Mouse (Mus musculus) embryonic facial prominence, embryonic 14.5 days (tissue): ENCODE data around the gene Gpsm2. TPM values are rescaled to one million over a fixed set of nuclear protein-coding genes. Genes with fewer than 3 reads are reported as not detected.

Experiments used
- ATAC-seq: fragments of 200-750 bp; cut with Nextera tagmentation; 2 replicates; pipeline ENCODE4 v1.8.0; 2017; ENCODE audit warnings: low read depth, moderate number of reproducible peaks, moderate TSS enrichment
- DNase-seq: peaks from one replicate; pipeline ENCODE4 v3.0.0-alpha.2; 2015; ENCODE audit warnings: low spot score
- H3K27ac ChIP-seq: fragments of 300-500 bp; sonication (generic); replicated peaks from 2 replicates; pipeline ENCODE4 v1.5.1; 2014; ENCODE audit warnings: low read depth, mild to moderate bottlenecking, low read length, moderate library complexity
- H3K27me3 ChIP-seq: fragments of 300-500 bp; sonication (generic); replicated peaks from 2 replicates; pipeline ENCODE4 v1.6.1; 2014; ENCODE audit warnings: low read length; ENCODE audit not compliant: control insufficient read depth, insufficient read depth
- H3K36me3 ChIP-seq: fragments of 300-500 bp; sonication (generic); 2 replicates; pipeline ENCODE4 v1.6.1; 2014; ENCODE audit warnings: low read length, mixed read lengths; ENCODE audit not compliant: control insufficient read depth, insufficient read depth
- H3K4me1 ChIP-seq: fragments of 300-500 bp; sonication (generic); 2 replicates; pipeline ENCODE4 v1.6.1; 2014; ENCODE audit warnings: antibody characterized with exemption, low read length; ENCODE audit not compliant: control insufficient read depth, insufficient read depth
- H3K4me2 ChIP-seq: fragments of 300-500 bp; sonication (generic); 2 replicates; pipeline ENCODE4 v1.6.1; 2014; ENCODE audit warnings: low read depth, mild to moderate bottlenecking, low read length, moderate library complexity, mixed read lengths
- H3K4me3 ChIP-seq: fragments of 300-500 bp; sonication (generic); 2 replicates; pipeline ENCODE4 v1.5.1; 2014; ENCODE audit warnings: low read depth, mild to moderate bottlenecking, low read length
- H3K9ac ChIP-seq: fragments of 300-500 bp; sonication (generic); 2 replicates; pipeline ENCODE4 v1.6.1; 2014; ENCODE audit warnings: low read depth, mild to moderate bottlenecking, low read length, moderate library complexity, mixed read lengths
- H3K9me3 ChIP-seq: fragments of 300-500 bp; sonication (generic); 2 replicates; pipeline ENCODE4 v1.6.1; 2016; ENCODE audit warnings: low read length; ENCODE audit not compliant: control insufficient read depth
- WGBS: fragments of 180-500 bp; shearing (Covaris S2); extraction: QIAGEN DNeasy Blood & Tissue Kit; methylation state at CpG from one replicate; pipeline ENCODE4 v1.1.7; 2014; 5-methylcytosine and 5-hydroxymethylcytosine counted together
- polyA plus RNA-seq: library from polyadenylated mRNA; unstranded; fragments of >200 nt; fragmentation: Nextera tagmentation; extraction: Ambion mirVana; gene quantifications from 2 replicates; pipeline ENCODE4 v1.2.1, GENCODE M21; 2014

The Gpsm2 gene
- polyA plus RNA-seq, 1 experiment from 2014 or later = 69.5 TPM

DNA sequence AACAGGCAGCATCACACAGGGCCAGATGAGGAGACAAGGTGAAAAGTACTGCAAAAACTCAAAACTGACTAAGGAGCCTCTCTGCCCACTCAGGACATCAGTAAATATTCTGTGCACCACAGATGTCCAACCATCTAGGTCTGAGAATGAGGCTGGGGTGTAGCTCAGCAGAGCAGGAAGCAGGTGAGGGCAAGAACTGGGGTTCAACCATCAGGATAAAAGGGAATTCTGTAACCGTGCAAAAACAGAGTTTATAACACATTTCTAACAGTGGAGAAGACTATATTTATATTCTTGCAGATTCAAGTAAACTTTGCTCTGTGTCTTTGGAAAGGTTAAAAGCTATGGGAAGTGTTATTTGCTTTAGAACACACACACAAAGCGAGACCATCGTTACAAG lies 2.3 kb downstream of the Gpsm2 start:
- WGBS = 78% methylated on average over 3 of the region's 3 CpGs
- Histone ChIP-seq H3K4me1 (peaks cover 26% of the 10 kb centered on the region), H3K9ac (no peak overlapping the region), H3K4me3 (no peak overlapping the region), H3K4me2 (peak overlapping the region; percentile 78), H3K27me3 (no peaks in the 10 kb centered on the region), H3K36me3 (no peaks in the 10 kb centered on the region), H3K9me3 (no peaks in the 10 kb centered on the region), H3K27ac (no peak overlapping the region)
- ATAC-seq = no peak
- no peak for DNase-seq

DNA sequence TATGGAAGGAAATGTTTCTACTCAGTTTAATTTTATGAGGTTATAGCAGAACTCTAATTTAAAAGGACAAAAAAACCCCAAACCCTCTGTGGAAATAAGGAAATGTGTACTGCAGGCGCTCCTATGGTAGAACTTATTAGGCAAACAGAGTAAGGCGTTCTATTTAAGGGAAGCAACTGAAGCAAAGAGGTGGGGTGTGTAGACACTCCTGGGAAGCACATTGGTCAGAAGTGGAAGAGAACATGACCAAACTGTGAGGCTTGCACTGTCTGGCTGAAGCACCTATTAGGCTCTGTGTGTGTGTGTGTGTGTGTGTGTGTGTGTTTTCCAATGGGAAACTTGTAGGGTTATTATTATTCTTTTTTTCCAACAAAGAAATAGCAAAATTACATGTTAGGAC lies 2.8 kb downstream of the Gpsm2 start:
- no peaks in the 10 kb centered on the region for H3K9me3 ChIP-seq
- H3K4me1 ChIP-seq = peaks cover 26% of the 10 kb centered on the region
- no peak overlapping the region for H3K27ac ChIP-seq
- H3K27me3 ChIP-seq = no peaks in the 10 kb centered on the region
- WGBS = 82% methylated on average over 2 of the region's 2 CpGs
- DNase-seq (no peak), ATAC-seq (no peak)
- H3K4me2 ChIP-seq = peak overlapping the region; percentile 78
- no peaks in the 10 kb centered on the region for H3K36me3 ChIP-seq
- H3K4me3 ChIP-seq = no peak overlapping the region
- no peak overlapping the region for H3K9ac ChIP-seq

DNA sequence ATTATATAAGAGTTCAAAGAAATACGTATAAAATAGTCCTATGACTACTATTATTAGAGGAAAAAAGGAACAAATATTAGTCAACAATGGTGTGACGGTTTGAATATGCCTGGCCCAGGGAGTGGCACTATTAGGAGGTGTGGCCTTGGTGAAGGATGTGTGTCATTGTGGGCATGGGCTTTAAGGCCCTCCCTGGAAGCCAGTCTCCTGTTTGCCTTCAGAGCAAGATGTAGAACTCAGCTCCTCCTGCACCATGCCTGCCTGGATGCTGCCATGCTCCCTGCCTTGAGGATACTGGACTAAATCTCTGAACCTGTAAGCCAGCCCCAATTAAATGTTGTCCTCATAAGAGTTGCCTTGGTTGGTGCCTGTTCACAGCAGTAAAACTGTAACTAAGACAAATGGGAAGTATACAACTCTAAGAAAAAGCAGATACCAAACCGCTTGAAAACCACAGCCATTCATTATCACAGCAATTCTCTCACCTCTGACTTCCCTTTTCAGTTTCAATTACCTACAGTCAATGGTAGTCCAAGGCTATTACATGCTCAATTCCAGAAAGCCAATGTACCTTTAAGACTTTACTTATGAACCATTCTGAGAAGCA lies 4.1 kb downstream of the Gpsm2 start:
- no peak for DNase-seq
- H3K27me3 ChIP-seq = no peaks in the 10 kb centered on the region
- WGBS = 87% methylated on average over 3 of the region's 3 CpGs

DNA sequence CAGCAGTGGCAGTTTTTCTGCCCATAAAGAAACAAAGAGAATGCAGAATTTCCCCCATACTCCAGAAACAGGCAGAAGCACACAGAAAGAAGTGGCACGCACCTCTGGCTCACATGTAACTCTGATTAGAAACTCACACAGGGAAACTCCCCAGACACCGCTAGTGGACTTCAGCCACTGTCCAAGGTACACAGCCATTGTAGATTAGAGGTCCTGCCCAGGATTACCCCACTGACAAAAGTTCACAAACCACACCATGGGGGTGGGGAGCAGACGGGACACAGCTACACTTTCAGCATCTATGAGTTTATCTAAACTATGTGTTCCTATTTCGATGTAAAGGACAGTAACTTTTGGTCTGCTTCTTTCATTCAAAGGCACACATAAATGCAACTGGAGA lies 7.3 kb downstream of the Gpsm2 start:
- Histone ChIP-seq H3K27ac (no peak overlapping the region), H3K36me3 (no peaks in the 10 kb centered on the region), H3K4me2 (no peak overlapping the region), H3K9me3 (no peaks in the 10 kb centered on the region), H3K9ac (no peak overlapping the region), H3K27me3 (no peaks in the 10 kb centered on the region), H3K4me1 (peaks cover 19% of the 10 kb centered on the region), H3K4me3 (no peak overlapping the region)
- 95% methylated on average over 4 of the region's 4 CpGs for WGBS
- DNase-seq = no peak
- ATAC-seq = no peak

More for the DNA sequence above, 4.1 kb downstream of the Gpsm2 start:
- no peak overlapping the region for H3K9ac ChIP-seq
- H3K4me1 ChIP-seq = peaks cover 28% of the 10 kb centered on the region
- ATAC-seq = no peak
- H3K9me3 ChIP-seq = no peaks in the 10 kb centered on the region
- no peak overlapping the region for H3K4me2 ChIP-seq
- no peak overlapping the region for H3K4me3 ChIP-seq
- no peak overlapping the region for H3K27ac ChIP-seq
- no peaks in the 10 kb centered on the region for H3K36me3 ChIP-seq

DNA sequence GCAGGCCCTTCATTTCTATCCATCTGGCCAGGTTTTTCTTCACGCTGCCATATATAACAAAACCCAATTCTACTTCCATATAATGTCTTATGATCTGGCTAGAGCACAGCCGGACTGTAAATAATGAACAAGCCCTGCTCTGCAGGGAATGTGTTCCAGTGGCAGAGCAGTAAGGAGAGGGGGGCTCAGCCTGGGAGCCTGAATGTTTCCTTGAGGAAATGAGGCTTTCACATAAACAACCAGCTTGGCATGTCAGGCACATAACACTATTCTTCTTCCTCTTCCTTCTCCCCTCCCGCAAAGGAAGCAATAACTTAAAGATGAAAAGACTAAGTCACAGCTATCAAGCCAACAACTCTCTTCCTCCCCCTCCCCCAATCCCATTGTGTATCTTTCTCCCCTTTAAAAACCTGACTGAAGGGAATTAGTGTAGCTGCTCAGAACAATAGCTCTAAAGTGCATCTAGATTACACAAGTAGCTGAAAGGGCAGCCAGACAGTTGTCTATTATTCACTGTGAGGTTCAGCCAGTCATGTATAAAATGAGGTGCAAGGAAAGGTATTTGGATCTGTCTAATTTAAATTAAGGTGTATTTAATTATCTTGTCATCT lies 8.9 kb downstream of the Gpsm2 start:
- DNase-seq = peak; percentile 16
- Histone ChIP-seq H3K9me3 (no peaks in the 10 kb centered on the region), H3K36me3 (no peaks in the 10 kb centered on the region), H3K4me1 (peaks cover 8% of the 10 kb centered on the region), H3K27me3 (no peaks in the 10 kb centered on the region), H3K27ac (no peak overlapping the region), H3K4me2 (no peak overlapping the region), H3K4me3 (no peak overlapping the region), H3K9ac (no peak overlapping the region)
- WGBS = 45% methylated on average over 3 of the region's 3 CpGs
- no peak for ATAC-seq

DNA sequence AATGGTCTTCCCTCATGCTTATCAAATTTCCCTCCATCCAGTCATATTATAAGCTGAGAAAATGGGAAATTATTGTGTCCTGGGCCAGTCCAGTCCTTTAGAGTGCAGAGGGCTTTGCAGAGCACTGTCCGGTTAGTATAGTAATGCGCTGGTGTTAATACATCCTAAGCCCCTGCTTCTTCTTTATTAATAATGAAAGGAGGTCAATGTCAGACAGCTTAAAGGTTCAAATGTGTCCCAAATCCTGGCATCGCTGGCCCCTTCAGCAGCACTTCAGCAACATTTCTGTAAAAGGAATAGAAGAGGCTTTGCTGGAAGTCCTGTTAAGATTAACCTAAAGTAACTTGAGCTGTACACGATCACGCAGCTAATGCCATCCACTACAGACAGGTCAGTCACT lies 10.8 kb downstream of the Gpsm2 start:
- Histone ChIP-seq H3K36me3 (0 out of 2 replicates have a peak, but pooled peaks cover 5% of the 10 kb centered on the region), H3K4me2 (no peak overlapping the region), H3K4me3 (no peak overlapping the region), H3K27me3 (no peaks in the 10 kb centered on the region), H3K27ac (no peak overlapping the region), H3K9ac (no peak overlapping the region), H3K9me3 (no peaks in the 10 kb centered on the region), H3K4me1 (peaks cover 8% of the 10 kb centered on the region)
- 85% methylated on average over 5 of the region's 5 CpGs for WGBS
- DNase-seq (no peak), ATAC-seq (no peak)

DNA sequence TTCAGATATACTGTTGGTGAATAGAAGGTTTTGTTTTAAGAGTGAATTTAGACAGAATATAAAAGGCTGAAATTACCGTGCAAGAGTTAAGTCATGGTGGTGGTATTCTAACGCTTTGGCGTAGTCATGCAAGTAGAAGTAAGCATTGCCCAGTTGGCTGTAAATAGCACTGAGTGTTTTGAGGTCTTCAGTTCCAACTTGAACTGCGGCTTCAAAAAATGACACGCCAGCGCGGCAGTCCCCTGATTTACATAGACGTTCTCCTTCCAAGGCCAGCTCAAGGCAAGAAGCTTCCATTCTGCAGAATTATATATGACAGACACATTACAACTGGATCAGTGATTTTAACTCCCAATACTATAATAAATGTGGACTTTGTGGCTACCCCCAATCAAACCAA lies 19.3 kb downstream of the Gpsm2 start:
- Histone ChIP-seq H3K9ac (no peak overlapping the region), H3K36me3 (peaks cover 63% of the 10 kb centered on the region), H3K9me3 (no peaks in the 10 kb centered on the region), H3K4me3 (no peak overlapping the region), H3K27me3 (no peaks in the 10 kb centered on the region), H3K4me2 (no peak overlapping the region), H3K4me1 (no peaks in the 10 kb centered on the region), H3K27ac (no peak overlapping the region)
- DNase-seq (no peak), ATAC-seq (no peak)
- WGBS = 90% methylated on average over 8 of the region's 8 CpGs

DNA sequence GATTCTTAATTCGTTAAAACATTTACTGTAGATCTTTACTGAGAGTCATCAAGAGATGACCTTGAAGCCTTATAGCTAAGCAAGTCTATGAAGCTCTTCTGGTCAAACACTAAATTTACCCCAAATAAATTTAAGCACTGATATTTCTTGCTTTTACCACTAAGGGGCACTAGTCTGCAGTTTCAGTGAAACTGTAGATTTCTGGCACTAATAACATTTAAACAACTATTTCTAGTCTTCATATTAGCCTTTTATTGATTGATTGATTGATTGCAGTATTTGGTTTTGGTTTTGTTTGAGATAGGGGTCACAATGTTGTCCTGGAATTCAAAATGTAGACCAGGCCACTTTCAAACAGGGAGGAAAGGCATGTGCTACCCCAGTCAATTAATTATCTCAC lies 20.9 kb downstream of the Gpsm2 start:
- Histone ChIP-seq H3K9ac (no peak overlapping the region), H3K27me3 (no peaks in the 10 kb centered on the region), H3K27ac (no peak overlapping the region), H3K4me3 (no peak overlapping the region), H3K36me3 (peaks cover 73% of the 10 kb centered on the region), H3K9me3 (no peaks in the 10 kb centered on the region), H3K4me1 (no peaks in the 10 kb centered on the region), H3K4me2 (no peak overlapping the region)
- DNase-seq (no peak), ATAC-seq (no peak)
- WGBS = 96% methylated on average over 1 of the region's 1 CpGs

DNA sequence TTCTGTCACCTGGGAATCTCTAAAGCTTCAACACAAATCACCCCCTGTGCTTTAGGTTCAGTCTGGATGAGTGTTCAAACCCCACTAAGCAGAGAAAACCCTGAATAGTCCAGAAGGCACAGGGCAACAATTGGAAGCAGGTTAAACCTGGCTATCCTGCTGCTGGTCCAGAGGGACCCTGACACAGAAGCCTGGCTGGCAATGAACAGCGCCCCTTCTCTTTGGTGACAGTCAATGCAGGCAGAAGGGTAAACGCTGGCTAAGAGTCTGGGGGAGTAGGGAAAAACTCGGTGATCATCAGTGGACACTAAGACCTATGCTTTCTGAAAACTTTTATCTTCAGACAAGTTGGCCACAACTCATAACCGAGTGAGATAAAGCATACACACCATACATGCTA lies 22.3 kb downstream of the Gpsm2 start:
- Histone ChIP-seq H3K36me3 (peaks cover 78% of the 10 kb centered on the region), H3K9me3 (no peaks in the 10 kb centered on the region), H3K9ac (no peak overlapping the region), H3K4me3 (no peak overlapping the region), H3K4me1 (no peaks in the 10 kb centered on the region), H3K4me2 (no peak overlapping the region), H3K27ac (no peak overlapping the region), H3K27me3 (no peaks in the 10 kb centered on the region)
- ATAC-seq (no peak), DNase-seq (no peak)
- WGBS = 93% methylated on average over 4 of the region's 4 CpGs
